Mouse (Mus musculus) heart, embryonic 15.5 days (tissue): ENCODE results near the gene Gm13102. TPM values are rescaled to one million over a fixed set of nuclear protein-coding genes. Genes with fewer than 3 reads are reported as not detected.
"Not testable (repeated sequence)": the region's sequence is repeated elsewhere in the genome, so short reads cannot be mapped to it uniquely, and the experiment has no call there.

Experiments
- ATAC-seq: fragments of 200-750 bp; cut with Nextera tagmentation; replicated peaks from 2 replicates; pipeline ENCODE4 v1.8.0; 2017; ENCODE audit warnings: low read depth, moderate TSS enrichment; ENCODE audit not compliant: insufficient number of reproducible peaks, insufficient read depth, low FRiP score
- H3K27ac ChIP-seq: fragments of 300-500 bp; sonication (generic); 2 replicates; pipeline ENCODE4 v1.5.1; 2015; ENCODE audit warnings: mild to moderate bottlenecking, inconsistent platforms
- H3K27me3 ChIP-seq: fragments of 300-500 bp; sonication (generic); 2 replicates; pipeline ENCODE4 v1.6.1; 2015; ENCODE audit warnings: inconsistent platforms
- H3K36me3 ChIP-seq: fragments of 300-500 bp; sonication (generic); 2 replicates; pipeline ENCODE4 v1.6.1; 2015; ENCODE audit warnings: mild to moderate bottlenecking, inconsistent platforms
- H3K4me1 ChIP-seq: fragments of 300-500 bp; sonication (generic); replicated peaks from 2 replicates; pipeline ENCODE4 v1.6.1; 2015; ENCODE audit warnings: inconsistent platforms
- H3K4me2 ChIP-seq: fragments of 300-500 bp; sonication (generic); 2 replicates; pipeline ENCODE4 v1.6.1; 2015; ENCODE audit warnings: inconsistent platforms, mild to moderate bottlenecking, moderate library complexity
- H3K4me3 ChIP-seq: fragments of 300-500 bp; sonication (generic); 2 replicates; pipeline ENCODE4 v1.5.1; 2015; ENCODE audit warnings: mild to moderate bottlenecking, inconsistent platforms
- H3K9ac ChIP-seq: fragments of 300-500 bp; sonication (generic); 2 replicates; pipeline ENCODE4 v1.6.1; 2015; ENCODE audit warnings: mild to moderate bottlenecking, inconsistent platforms
- H3K9me3 ChIP-seq: fragments of 300-500 bp; sonication (generic); replicated peaks from 2 replicates; pipeline ENCODE4 v1.6.1; 2016; ENCODE audit warnings: inconsistent platforms
- WGBS: fragments of 180-500 bp; shearing (Covaris S2); methylation state at CpG from one replicate; pipeline ENCODE4 v1.1.7; 2015; ENCODE audit warnings: mixed read lengths; 5-methylcytosine and 5-hydroxymethylcytosine counted together
- polyA plus RNA-seq: library from polyadenylated mRNA; unstranded; fragments of >200 nt; fragmentation: Nextera tagmentation; extraction: Ambion mirVana; gene quantifications from 2 replicates; pipeline ENCODE4 v1.2.1, GENCODE M21; 2015

Gene Gm13102
- polyA plus RNA-seq = not detected in 2 replicates

GRCm38 (mm10) chr4:144106174-144106573 is at the start of gene Gm13102:
Gene Gm13102 (plus strand): TSS chr4:144106474.
- not testable (repeated sequence) for H3K9ac ChIP-seq, H3K9me3 ChIP-seq, H3K4me3 ChIP-seq, H3K27me3 ChIP-seq, H3K4me2 ChIP-seq, H3K4me1 ChIP-seq, H3K27ac ChIP-seq, H3K36me3 ChIP-seq, ATAC-seq
- no CpG with 5 or more reads among the region's 2 CpGs for WGBS

- H3K27ac ChIP-seq, H3K9ac ChIP-seq, H3K9me3 ChIP-seq, H3K4me1 ChIP-seq, H3K4me3 ChIP-seq, ATAC-seq, H3K4me2 ChIP-seq, H3K27me3 ChIP-seq, H3K36me3 ChIP-seq: not testable (repeated sequence)
- 80% methylated on average over 3 of the region's 3 CpGs for WGBS
Measured at GRCm38 (mm10) chr4:144058826-144059225, 47.4 kb upstream of the Gm13102 start, which contains the start of gene Pramel4. Gene Pramel4 (plus strand): TSS chr4:144059126.

Other genes with a start within 250 kb of the Gm13102 start
- not detected in 2 replicates for gene Pramef6, start 206.1 kb upstream of the Gm13102 start, polyA plus RNA-seq
- not detected in 2 replicates for gene Pramef25, start 155.5 kb upstream of the Gm13102 start, polyA plus RNA-seq
- gene Gm13101, start 139.5 kb upstream of the Gm13102 start, polyA plus RNA-seq = not detected in 2 replicates
- gene Pramef17, start 112.1 kb upstream of the Gm13102 start, polyA plus RNA-seq = not detected in 2 replicates
- not detected in 2 replicates for gene Pramel4, start 47.3 kb upstream of the Gm13102 start, polyA plus RNA-seq
- gene Oog3, start 56.2 kb downstream of the Gm13102 start, polyA plus RNA-seq = not detected in 2 replicates
- not detected in 2 replicates for gene Oog2, start 84.2 kb downstream of the Gm13102 start, polyA plus RNA-seq
- not detected in 2 replicates for gene C87977, start 106.8 kb downstream of the Gm13102 start, polyA plus RNA-seq
- not detected in 2 replicates for gene Pramel5, start 174.0 kb downstream of the Gm13102 start, polyA plus RNA-seq
- gene Gm13128, start 223.8 kb downstream of the Gm13102 start, polyA plus RNA-seq = not detected in 2 replicates